Mouse (Mus musculus): ENCODE data around the gene Slco2b1. TPM values are rescaled to one million over a fixed set of nuclear protein-coding genes. Genes with fewer than 3 reads are reported as not detected.

The Slco2b1 gene
- total RNA-seq, 1 experiment from 2014 or later, result not detected

DNA sequence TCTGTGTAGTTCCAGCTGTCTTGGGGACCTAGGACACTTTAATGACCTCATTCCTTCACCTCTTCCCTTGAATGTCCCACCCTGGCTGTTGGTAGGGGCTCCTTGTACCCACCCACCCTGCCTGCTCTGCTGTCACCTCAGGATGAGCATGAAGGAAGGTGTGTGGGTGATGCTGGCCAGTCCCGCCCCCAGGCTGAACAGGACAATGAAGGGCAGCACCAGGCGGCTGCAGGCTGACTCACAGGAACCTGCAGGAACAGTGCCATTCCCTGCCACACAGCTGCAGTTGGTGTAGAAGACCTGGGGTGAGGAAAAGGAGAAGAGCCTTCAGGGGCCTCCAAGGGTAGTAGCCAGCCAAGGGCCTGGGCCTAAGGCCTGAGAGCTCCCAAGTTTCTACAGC, 48.8 kb downstream of the Slco2b1 start:
- ATAC-seq (ENCODE audit: extremely low read depth, insufficient number of reproducible peaks, low FRiP score, poor library complexity, severe bottlenecking), result no peak

DNA sequence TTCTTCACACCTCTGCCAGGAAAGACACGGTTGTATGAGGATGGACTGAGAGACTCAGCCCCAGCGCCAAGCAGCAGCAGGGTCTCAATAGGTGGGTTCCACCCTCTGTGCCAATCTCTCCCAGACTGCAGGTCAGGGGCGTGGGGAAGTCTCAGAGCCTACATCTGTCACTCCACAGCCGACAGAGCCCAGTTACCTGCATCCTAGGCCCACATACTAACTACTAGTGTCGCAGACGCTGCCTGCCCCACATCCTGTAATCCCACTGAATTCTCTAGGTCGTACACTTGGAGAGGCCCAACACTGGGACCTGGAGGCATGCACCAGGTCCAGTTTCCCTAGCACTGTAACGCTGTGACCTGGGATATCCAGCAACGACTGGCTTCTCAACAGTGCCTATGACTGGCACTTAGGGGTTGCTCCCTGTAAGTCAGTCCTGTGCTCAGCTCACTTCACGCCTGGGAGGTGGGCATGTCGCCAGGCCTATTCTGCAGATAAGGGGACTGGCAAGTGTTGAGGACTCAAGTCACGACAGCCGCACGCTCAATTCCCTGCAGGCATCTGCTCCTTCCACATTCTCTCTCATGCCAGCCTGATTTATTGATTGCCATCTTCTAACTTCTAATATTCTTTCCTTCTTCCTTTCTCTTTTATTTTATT, 49.4 kb downstream of the Slco2b1 start:
- ATAC-seq (ENCODE audit: extremely low read depth, insufficient number of reproducible peaks, low FRiP score, poor library complexity, severe bottlenecking), result no peak

DNA sequence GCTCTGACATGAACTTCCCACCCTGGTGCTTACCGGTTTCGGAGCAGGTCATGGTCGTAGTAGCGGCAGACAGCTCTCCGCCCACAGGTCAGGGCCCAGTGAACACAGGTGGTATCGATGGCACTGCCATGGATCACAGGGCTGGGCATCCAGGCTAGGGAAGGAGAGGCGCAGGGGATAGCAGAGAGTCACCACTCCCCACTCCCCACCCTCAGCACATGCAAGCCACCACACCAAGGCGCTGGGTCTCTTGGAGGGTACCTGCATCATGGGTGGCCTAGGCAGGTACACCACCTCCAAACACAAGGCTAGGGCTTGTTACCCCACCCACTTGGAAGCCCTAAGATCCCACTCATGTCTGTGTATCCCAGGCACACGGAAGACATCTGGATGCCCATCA, 50.1 kb downstream of the Slco2b1 start:
- no peak for ATAC-seq (ENCODE audit: extremely low read depth, insufficient number of reproducible peaks, low FRiP score, poor library complexity, severe bottlenecking)

DNA sequence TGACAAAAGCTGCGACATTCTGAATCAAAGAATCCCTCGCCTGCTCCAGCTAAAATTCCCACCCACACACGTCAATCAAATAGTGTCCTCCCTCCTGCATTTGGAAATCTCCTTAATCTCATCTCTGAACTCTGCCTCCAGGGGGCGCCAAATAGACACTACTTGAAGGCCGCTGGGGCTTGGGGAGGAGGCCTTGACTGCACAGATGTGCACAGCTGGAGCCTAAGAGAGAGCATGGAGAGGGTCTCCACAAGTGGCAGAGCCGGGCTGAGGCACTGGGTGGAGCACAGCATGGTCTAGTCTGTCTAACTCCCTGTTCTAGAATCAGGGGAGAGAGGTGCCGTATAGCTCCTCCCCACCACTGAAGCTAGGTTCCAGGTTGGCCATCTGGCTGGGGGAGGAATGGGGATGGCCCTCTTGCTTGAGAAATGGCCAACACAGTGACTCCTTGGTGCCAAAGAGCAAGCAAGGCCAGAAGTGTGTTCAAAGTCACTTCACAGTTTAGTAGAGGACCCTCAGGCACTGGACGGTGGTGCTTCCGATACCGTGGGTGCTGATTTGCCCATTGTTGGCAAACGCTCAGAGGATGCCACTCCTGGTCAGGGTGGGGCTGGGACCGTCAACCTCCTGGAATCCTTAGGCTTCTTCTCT, 51.6 kb downstream of the Slco2b1 start:
- ATAC-seq (ENCODE audit: extremely low read depth, insufficient number of reproducible peaks, low FRiP score, poor library complexity, severe bottlenecking), result peak; percentile 17; the same call in 1 of the 2 replicates

DNA sequence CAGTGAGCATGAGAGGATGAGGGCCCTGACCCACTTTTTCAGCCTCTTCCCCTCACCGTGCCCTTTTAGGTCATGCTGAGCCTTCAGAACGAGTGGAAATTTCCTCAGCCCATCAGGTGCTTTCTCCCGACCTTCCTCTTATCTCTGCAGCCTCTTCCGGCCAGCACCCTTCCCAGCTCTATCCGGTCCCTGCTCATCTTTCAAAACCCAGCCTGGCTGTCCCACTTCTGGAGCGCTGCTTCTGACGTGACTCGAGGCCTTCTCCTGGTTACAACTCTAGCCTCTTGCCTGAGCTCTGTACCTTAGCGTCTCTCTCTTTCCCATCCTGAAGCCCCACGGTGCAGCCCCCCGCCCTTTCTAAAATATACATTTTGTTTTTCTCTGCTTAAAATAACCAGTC, 56.9 kb downstream of the Slco2b1 start:
- ATAC-seq (ENCODE audit: extremely low read depth, insufficient number of reproducible peaks, low FRiP score, poor library complexity, severe bottlenecking), result no peak

DNA sequence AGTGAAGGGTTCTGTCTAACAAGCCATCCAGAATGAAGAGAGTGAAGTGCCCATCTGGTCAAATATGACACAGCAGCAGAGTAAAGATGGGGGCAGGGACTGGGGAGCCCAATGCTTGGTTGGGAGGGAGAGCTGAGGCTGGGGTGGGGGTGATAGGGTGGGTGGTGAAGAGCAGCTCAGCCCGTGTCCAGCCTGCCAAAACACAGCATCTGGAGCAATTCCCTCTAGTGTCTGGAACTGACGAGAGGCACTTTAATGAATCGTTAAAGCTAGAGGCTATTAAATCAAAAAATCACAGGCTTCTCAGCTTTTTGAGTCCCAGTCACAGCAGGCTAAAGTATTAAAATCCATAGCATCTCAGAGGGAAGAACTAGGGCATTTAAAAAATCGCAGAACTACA, 61.6 kb downstream of the Slco2b1 start:
- no peak for ATAC-seq (ENCODE audit: extremely low read depth, insufficient number of reproducible peaks, low FRiP score, poor library complexity, severe bottlenecking)

DNA sequence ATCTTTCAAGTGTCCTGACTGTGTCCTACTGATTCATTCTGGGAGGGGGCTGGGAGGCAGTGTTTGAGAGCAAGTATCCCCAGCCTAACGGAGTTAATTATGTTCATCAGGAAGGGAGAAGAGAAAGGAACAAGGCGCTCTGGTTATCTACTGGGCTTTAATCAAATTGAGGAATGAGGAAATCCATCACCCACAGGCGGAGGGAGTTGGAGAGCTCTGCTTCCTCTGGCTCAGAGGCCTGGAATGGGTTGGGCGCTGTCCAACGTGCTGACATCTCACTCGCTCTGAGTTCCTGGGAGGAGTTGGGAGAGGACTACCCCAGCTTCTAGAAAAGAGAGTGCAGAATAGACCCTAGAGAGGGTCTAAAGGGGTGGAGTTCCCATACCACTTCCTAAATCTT, 62.5 kb downstream of the Slco2b1 start:
- ATAC-seq (ENCODE audit: extremely low read depth, insufficient number of reproducible peaks, low FRiP score, poor library complexity, severe bottlenecking), result no peak

DNA sequence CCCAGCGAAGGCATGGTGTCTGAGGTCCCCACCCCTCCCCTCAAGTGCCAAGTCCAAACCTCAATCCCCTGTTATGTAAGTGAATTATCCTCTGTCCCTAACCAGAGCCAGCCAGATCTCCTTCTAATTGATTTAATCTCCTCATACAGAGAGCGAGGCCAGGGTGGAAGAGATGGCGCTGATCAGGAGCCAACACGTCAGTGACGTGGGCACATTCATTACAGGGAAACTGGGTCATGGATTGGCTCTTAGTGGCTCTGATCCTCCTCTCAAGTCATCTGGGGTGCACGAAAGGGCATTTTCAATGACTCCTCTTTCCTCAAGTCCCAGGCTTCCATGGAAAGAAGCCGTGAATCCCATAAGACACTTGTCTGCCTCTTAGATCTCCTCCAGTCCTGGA, 66.4 kb downstream of the Slco2b1 start:
- no peak for ATAC-seq (ENCODE audit: extremely low read depth, insufficient number of reproducible peaks, low FRiP score, poor library complexity, severe bottlenecking)

DNA sequence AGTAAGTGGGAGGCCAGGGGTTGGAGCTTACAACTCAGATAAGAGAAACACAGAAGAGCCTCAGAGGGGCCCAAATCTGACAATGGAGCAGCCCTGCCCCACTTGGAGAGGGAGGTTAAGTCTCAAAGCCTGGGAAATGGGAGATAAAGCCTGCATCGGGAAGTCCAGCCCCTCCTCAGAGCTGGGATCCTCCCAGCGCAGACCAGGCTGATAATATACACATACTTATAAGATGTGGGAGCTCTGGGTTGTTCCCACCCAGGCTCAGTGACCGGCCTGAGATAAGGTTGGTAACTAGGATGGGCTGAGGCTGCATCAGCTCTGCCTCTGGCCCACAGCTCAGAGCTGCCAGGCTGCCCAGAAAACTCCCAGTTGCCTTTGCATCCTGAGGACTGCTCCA, 69.1 kb downstream of the Slco2b1 start:
- ATAC-seq (ENCODE audit: extremely low read depth, insufficient number of reproducible peaks, low FRiP score, poor library complexity, severe bottlenecking), result no peak

DNA sequence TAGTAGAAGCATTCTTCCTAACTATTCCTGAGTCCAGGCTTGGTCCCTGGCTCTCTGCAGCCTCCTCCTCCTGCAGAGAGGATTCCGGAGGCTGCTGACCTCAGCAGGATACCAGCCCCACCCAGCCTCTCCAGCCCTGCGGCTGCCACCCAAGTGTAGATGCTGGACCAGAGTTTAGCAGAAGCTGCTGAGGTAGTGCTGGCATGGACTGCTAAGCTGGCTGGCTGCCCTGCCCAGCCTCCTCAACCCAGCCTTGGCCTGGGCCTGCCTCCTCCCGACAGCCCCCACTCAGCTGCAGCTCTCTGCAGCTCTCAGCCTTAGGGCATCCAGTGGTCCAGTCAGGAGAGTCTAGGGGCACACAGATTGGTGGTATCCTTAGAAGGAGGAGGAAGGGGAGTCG, 69.9 kb downstream of the Slco2b1 start:
- no peak for ATAC-seq (ENCODE audit: extremely low read depth, insufficient number of reproducible peaks, low FRiP score, poor library complexity, severe bottlenecking)

DNA sequence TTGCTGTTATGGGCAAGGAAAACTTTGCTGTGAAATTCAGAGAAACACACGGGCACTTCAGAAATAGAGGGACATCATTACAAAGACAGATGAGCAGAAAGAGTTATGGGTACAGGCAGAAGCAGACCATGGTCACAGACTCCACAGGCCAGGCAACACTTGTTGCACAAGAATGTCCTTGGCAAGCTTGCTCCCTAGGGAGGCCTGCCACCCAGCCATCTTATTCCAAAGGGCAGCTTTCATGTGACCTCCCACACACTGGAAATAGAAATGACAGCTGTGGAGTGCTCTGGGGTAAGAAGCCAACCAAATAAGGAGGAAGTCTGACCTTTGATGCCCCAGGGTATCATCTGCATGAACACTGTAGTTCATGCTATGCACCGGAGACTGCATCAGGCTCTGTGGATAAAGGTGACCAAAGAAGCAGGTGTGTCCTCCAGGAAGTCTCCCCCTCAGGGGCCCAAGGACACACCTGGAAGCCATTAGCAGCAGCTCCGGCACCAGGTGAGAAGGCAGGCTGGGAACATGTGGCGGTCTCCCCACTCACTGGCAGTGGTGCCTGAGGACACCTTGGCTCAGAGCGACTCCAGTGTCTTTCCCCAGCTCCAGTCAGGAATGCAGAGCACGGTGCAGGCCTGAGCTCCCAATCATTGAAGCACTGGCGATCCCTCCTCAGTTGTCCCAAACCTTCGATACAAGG, 77.0 kb downstream of the Slco2b1 start:
- no peak for ATAC-seq (ENCODE audit: extremely low read depth, insufficient number of reproducible peaks, low FRiP score, poor library complexity, severe bottlenecking)

DNA sequence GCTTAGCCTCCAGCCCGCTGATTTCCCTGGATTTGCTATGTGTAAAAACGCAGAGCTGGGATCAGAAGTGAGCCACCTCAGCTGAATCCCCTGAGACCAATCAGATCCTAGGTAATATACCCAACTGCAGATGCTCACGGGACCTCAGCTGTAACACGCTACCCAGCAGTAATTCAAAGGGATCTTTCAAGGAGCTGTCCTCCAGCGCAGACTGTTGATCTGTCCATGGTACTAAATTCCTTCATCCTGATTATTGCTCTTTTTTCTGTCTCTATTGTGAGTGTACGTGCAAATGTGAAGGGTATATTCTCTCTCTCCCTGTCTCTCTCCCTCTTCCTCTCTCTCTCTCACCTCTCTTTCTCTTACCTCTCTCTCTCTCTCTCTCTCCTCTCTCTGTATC, 78.9 kb downstream of the Slco2b1 start:
- ATAC-seq (ENCODE audit: extremely low read depth, insufficient number of reproducible peaks, low FRiP score, poor library complexity, severe bottlenecking), result no peak

DNA sequence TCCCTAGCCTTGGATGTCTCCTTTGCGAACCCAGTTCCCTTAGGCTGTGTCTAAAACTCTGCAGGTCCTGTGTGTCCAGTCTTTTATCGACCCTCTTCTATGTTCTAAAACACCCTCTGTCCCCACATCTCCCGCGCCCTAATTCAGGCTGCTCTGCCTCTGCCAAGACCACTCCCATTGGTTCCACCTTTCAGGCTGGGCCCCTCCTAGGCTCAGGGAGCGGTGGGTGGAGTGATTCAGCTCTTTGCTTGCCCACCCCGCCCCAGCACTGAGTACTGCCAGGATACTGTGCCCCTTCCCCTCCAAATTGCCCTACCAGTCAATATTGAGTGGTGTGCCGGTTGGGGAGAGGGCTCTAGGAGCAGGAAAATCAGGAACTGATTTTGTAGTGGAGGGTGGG, 83.8 kb downstream of the Slco2b1 start:
- no peak for ATAC-seq (ENCODE audit: extremely low read depth, insufficient number of reproducible peaks, low FRiP score, poor library complexity, severe bottlenecking)

DNA sequence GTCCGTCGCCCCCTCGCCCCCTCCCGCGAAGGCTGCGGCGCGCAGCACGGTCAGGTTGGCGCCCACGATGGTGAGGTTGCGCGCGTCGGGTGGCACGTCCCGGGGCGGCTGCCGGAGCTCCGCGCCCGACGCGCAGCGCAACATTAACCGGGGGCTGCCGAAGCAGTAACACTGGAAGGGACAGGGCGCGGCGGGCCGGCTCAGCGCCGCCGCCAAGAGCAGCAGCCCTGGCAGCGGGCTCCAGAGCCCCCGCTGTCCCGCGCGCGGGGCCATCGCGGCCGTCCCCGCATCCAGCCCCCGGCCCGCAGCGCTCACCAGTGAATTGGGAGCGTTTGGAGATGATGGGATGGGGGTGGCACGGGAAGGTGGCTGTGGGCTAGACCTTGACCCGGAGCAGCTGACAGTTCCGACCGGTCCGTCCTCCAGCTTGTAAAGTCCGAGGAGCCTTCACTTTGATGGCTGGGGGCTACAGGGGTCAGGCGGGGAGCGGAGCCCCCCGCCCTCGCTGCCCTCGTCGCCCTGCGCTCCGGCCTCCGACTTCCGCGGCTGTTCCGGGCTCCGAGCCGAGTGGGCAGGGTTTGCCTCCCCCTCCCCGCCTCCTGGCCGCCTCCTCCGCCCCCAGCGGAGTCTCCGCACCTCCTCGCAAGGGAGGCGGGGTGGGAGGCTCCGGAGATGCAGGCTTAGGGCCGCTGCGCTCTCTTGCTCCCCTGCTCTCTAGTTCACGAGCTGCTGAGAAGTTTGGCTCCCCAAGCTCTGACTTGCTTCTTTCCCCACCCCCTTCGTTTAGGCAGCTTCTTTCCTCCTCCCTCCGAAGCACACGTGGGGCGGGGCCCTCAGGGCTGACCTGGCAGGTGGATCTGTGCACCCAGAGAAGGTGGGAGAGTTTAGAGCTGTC, 84.5 kb downstream of the Slco2b1 start, which contains the start of gene Tpbgl:
Gene Tpbgl (minus strand): TSS at position 728 of the 895 bp plus-strand sequence.
- ATAC-seq (ENCODE audit: extremely low read depth, insufficient number of reproducible peaks, low FRiP score, poor library complexity, severe bottlenecking), result no peak

DNA sequence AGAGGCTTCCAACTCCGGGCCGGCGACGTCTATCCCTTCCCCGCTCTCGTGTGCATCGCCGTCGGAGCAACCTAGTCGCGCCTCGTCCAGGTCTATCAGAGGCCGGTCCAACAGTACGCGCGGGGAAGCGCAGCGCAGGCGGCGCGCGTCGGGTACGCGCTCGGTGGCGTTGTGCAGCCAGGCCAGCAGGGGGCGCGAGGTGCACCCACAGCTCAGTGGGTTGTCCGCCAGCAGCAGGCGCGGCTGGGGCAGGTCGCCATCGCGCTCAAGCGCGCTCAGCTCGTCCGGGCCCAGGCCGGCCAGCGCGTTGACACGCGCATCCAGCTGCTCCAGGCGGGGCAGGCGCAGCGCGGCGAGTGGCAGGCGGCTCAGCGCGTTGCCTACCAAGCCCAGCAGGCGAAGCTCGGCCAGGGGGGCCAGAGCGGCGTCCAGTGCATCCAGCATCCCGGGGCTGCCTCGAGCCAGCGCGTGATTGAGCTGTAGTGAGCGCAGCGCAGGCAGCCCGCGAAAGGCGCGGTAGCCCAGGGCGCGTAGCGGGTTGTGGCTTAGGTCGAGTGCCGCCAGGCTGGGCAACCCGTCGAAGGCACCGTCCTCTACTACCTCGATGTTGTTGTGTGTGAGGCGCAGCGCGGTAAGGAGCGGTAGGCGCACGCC, 85.3 kb downstream of the Slco2b1 start:
- peak; percentile 44; the same call in 1 of the 2 replicates for ATAC-seq (ENCODE audit: extremely low read depth, insufficient number of reproducible peaks, low FRiP score, poor library complexity, severe bottlenecking)

DNA sequence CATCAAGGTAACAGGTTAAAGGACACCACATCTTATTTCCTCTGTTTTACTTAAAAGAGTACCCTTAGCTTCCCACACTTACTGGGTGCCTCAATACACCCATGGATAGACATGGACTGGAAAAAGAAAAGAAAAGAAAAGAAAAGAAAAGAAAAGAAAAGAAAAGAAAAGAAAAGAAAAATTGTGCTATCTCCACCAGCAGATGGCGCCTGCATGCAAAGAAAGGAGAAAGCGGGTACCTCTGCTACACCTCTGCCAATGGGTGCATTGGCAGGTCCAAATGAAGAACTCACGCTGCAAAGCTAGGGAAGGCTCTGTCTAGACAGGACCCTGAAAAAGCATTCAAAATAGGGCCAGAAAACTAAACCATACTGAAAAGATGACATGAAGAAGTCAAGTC, 92.3 kb downstream of the Slco2b1 start:
- no peak for ATAC-seq (ENCODE audit: extremely low read depth, insufficient number of reproducible peaks, low FRiP score, poor library complexity, severe bottlenecking)

DNA sequence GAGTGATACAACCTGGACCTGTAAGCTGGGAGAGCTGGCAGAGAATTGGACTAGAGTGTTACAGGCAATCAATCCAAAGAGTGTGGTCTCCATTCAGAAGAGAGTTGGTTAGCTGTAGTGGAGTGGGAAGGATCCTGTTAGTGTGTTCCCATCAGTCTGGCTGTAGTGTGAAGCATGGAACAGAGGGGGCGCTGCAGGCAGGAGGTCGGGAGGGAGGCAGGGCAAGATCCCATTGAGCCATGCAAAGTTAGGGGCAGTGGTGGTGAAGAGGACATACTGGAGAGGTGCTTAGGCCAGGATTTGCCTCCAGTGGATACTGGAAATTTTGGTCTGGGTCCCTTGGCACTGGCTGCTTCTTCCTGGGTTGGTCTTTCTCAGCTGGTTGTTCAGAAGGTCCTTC, 92.9 kb downstream of the Slco2b1 start:
- no peak for ATAC-seq (ENCODE audit: extremely low read depth, insufficient number of reproducible peaks, low FRiP score, poor library complexity, severe bottlenecking)

Data from neutrophil, adult 5-6 weeks (primary cell).